ENCODE assay signal across 24 mouse cellular contexts in genomic region chr2:29476702-29477101, GRCm38 (mm10).
A peak's percentile ranks its signal among the peaks of the same experiment; 100 is the strongest.
DNase-seq lines count a peak whose midpoint lies in the region; ATAC-seq and TF ChIP-seq lines count a peak whose summit lies in the region.
"Had no signal": no experiment of that assay in that cellular context is flagged by ENCODE, and none has a peak within 500 bp of the region (broad histone marks: within the 10 kb centered on the region; RNA-seq: fewer than 3 reads in every experiment).

No protein-coding gene starts in this region.

- H3K27me3 ChIP-seq in midbrain, embryonic 11.5 days (ENCODE audit: control insufficient read depth, insufficient read depth, low read length) = no peaks in the 10 kb centered on the region
- H3K27me3 ChIP-seq in midbrain, embryonic 15.5 days (replicated peaks) = no peaks in the 10 kb centered on the region
- H3K27me3 ChIP-seq: embryonic facial prominence, embryonic 12.5 days; heart, embryonic 12.5 days; hindbrain, embryonic 12.5 days; megakaryocyte, embryonic 14.5 days; stomach, embryonic 15.5 days had no signal

- H3K36me3 ChIP-seq in midbrain, embryonic 11.5 days (ENCODE audit: control insufficient read depth, insufficient read depth, low read length) = no peaks in the 10 kb centered on the region
- no peaks in the 10 kb centered on the region for H3K36me3 ChIP-seq in midbrain, embryonic 15.5 days (replicated peaks)
- H3K36me3 ChIP-seq: embryonic facial prominence, embryonic 12.5 days; heart, embryonic 12.5 days; hindbrain, embryonic 12.5 days; stomach, embryonic 15.5 days had no signal

- H3K9me3 ChIP-seq in midbrain, embryonic 11.5 days (ENCODE audit: control insufficient read depth, low read length) = no peaks in the 10 kb centered on the region
- H3K9me3 ChIP-seq in midbrain, embryonic 15.5 days = no peaks in the 10 kb centered on the region
- H3K9me3 ChIP-seq: embryonic facial prominence, embryonic 12.5 days; heart, embryonic 12.5 days; hindbrain, embryonic 12.5 days; megakaryocyte, embryonic 14.5 days; stomach, embryonic 15.5 days had no signal

- no peak overlapping the region for H3K27ac ChIP-seq in gastrocnemius, adult 2 months
- no peak overlapping the region for H3K27ac ChIP-seq in layer of hippocampus, adult 2 months
- no peak overlapping the region for H3K27ac ChIP-seq in midbrain, embryonic 11.5 days (ENCODE audit: low read depth, low read length)
- no peak overlapping the region for H3K27ac ChIP-seq in midbrain, embryonic 15.5 days
- H3K27ac ChIP-seq: embryonic facial prominence, embryonic 12.5 days; hindbrain, embryonic 12.5 days; stomach, embryonic 15.5 days had no signal

- H3K4me3 ChIP-seq in gastrocnemius, adult 2 months = no peak overlapping the region
- H3K4me3 ChIP-seq in layer of hippocampus, adult 2 months = no peak overlapping the region
- H3K4me3 ChIP-seq in midbrain, embryonic 11.5 days (ENCODE audit: low read depth, low read length) = no peak overlapping the region
- no peak overlapping the region for H3K4me3 ChIP-seq in midbrain, embryonic 15.5 days
- H3K4me3 ChIP-seq: embryonic facial prominence, embryonic 12.5 days; heart, embryonic 12.5 days; hindbrain, embryonic 12.5 days; megakaryocyte, embryonic 14.5 days; stomach, embryonic 15.5 days had no signal

- H3K4me2 ChIP-seq in midbrain, embryonic 11.5 days = no peak overlapping the region
- no peak overlapping the region for H3K4me2 ChIP-seq in midbrain, embryonic 15.5 days
- H3K4me2 ChIP-seq: embryonic facial prominence, embryonic 12.5 days; heart, embryonic 12.5 days; hindbrain, embryonic 12.5 days; stomach, embryonic 15.5 days had no signal

- 90% methylated on average over 1 of the region's 1 CpGs for WGBS in midbrain, embryonic 11.5 days
- 93% methylated on average over 1 of the region's 1 CpGs for WGBS in midbrain, embryonic 15.5 days

- intact Hi-C loops in gastrocnemius, adult 2 months (cut with DNase I) = no loop called here

- DNase-seq in gastrocnemius, adult 2 months = no peak
- DNase-seq in gastrocnemius, adult 18-20 months (ENCODE audit: low spot score) = no peak
- no peak for DNase-seq in layer of hippocampus, adult 2 months (ENCODE audit: low spot score in 2 of 2)
- DNase-seq in layer of hippocampus, postnatal 10 days (ENCODE audit: low spot score in 2 of 2) = no peak
- DNase-seq in midbrain, embryonic 11.5 days (ENCODE audit: low spot score, missing footprints) = peak; percentile 2
- no peak for DNase-seq in right cerebral cortex, postnatal 10 days (ENCODE audit: low spot score in 2 of 2)
- DNase-seq: adrenal gland, adult 8-10 months; cerebellum, adult 18-20 months; cerebellum, postnatal 14 days; heart, postnatal 14 days; kidney, adult 9 months; kidney, postnatal 25 days; lung, postnatal 36 days; midbrain, embryonic 14.5 days; right cerebral cortex, postnatal 4 days; thymus, adult 18-20 months; thymus, postnatal 36 days had no signal

- H3K9ac ChIP-seq in midbrain, embryonic 11.5 days (ENCODE audit: low read length) = no peak overlapping the region
- H3K9ac ChIP-seq in midbrain, embryonic 15.5 days = no peak overlapping the region
- H3K9ac ChIP-seq: embryonic facial prominence, embryonic 12.5 days; heart, embryonic 12.5 days; hindbrain, embryonic 12.5 days; stomach, embryonic 15.5 days had no signal

- no peak for ATAC-seq in midbrain, embryonic 11.5 days (ENCODE audit: low FRiP score)
- no peak for ATAC-seq in midbrain, embryonic 15.5 days (replicated peaks)
- ATAC-seq: activated CD4-positive, CD25-positive, alpha-beta regulatory T cell, adult 4 months had no signal

- TF ChIP-seq CTCF in gastrocnemius, adult 2 months (IDR thresholded peaks at IDR 0.05) = peak; percentile 18
- TF ChIP-seq CTCF in layer of hippocampus, adult 2 months (conservative IDR thresholded peaks at IDR 0.05) = peak; percentile 54

- H3K4me1 ChIP-seq in midbrain, embryonic 11.5 days (ENCODE audit: control insufficient read depth, insufficient read depth, low read length) = peaks cover 4% of the 10 kb centered on the region
- peaks cover under 1% of the 10 kb centered on the region for H3K4me1 ChIP-seq in midbrain, embryonic 15.5 days
- H3K4me1 ChIP-seq: embryonic facial prominence, embryonic 12.5 days; stomach, embryonic 15.5 days had no signal
